ENCODE assay signal across 12 mouse cellular contexts in genomic region chr15:102955833-102956640, GRCm38 (mm10). TPM values are rescaled to one million over a fixed set of nuclear protein-coding genes. Genes with fewer than 3 reads are reported as not detected.
DNase-seq lines count a peak whose midpoint lies in the region; ATAC-seq and TF ChIP-seq lines count a peak whose summit lies in the region.
"Had no signal": no experiment of that assay in that cellular context is flagged by ENCODE, and none has a peak within 500 bp of the region (broad histone marks: within the 10 kb centered on the region; RNA-seq: fewer than 3 reads in every experiment).

No protein-coding gene starts in this region.

- peaks cover 97% of the 10 kb centered on the region for H3K27me3 ChIP-seq in heart, embryonic 12.5 days (replicated peaks)
- peaks cover 95% of the 10 kb centered on the region for H3K27me3 ChIP-seq in stomach, embryonic 15.5 days (replicated peaks)
- peaks cover 48% of the 10 kb centered on the region for H3K27me3 ChIP-seq in stomach, postnatal 0 days (ENCODE audit: control insufficient read depth, insufficient read depth, low read length)
- peaks cover 87% of the 10 kb centered on the region for H3K27me3 ChIP-seq in limb, embryonic 12.5 days

- no peak for DNase-seq in heart, adult 9 months (ENCODE audit: low spot score in 2 of 2)
- no peak for DNase-seq in stomach, postnatal 0 days (ENCODE audit: low spot score)
- DNase-seq in thymus, adult 18-20 months, result no peak
- no peak for DNase-seq in lung, postnatal 10 days
- no peak for DNase-seq in liver
- DNase-seq: cerebellum, postnatal 14 days; liver, postnatal 0 days had no signal

- ATAC-seq in heart, embryonic 12.5 days (ENCODE audit: insufficient number of reproducible peaks, low FRiP score), result no peak
- ATAC-seq in stomach, embryonic 15.5 days (ENCODE audit: insufficient read depth, low FRiP score, low read depth), result no peak
- ATAC-seq in stomach, postnatal 0 days (ENCODE audit: low FRiP score, low TSS enrichment), result no peak
- ATAC-seq in limb, embryonic 12.5 days (ENCODE audit: insufficient number of reproducible peaks, insufficient read depth, low FRiP score, low TSS enrichment, low read depth), result no peak
- ATAC-seq: CD4-positive, CD25-positive, alpha-beta regulatory T cell, adult 4 months; liver, postnatal 0 days had no signal

- no peak for TF ChIP-seq CTCF in stomach, postnatal 0 days (IDR thresholded peaks at IDR 0.05; ENCODE audit: low read depth)

- TF ChIP-seq EP300 in stomach, postnatal 0 days (optimal IDR thresholded peaks at IDR 0.05), result no peak

- no peak overlapping the region for H3K27ac ChIP-seq in heart, embryonic 12.5 days (ENCODE audit: poor library complexity, severe bottlenecking)
- H3K27ac ChIP-seq in stomach, embryonic 15.5 days, result no peak overlapping the region
- no peak overlapping the region for H3K27ac ChIP-seq in stomach, postnatal 0 days (replicated peaks)
- H3K27ac ChIP-seq in limb, embryonic 12.5 days, result peak overlapping the region; percentile 89

- H3K9ac ChIP-seq in heart, embryonic 12.5 days, result no peak overlapping the region
- H3K9ac ChIP-seq in stomach, embryonic 15.5 days, result no peak overlapping the region
- no peak overlapping the region for H3K9ac ChIP-seq in stomach, postnatal 0 days (ENCODE audit: low read length)
- H3K9ac ChIP-seq in limb, embryonic 12.5 days (replicated peaks), result peak overlapping the region; percentile 81
- H3K9ac ChIP-seq: liver, postnatal 0 days had no signal

- H3K36me3 ChIP-seq in heart, embryonic 12.5 days, result no peaks in the 10 kb centered on the region
- H3K36me3 ChIP-seq in stomach, embryonic 15.5 days, result no peaks in the 10 kb centered on the region
- H3K36me3 ChIP-seq in stomach, postnatal 0 days (ENCODE audit: control insufficient read depth, insufficient read depth, low read length), result no peaks in the 10 kb centered on the region
- H3K36me3 ChIP-seq in limb, embryonic 12.5 days, result no peaks in the 10 kb centered on the region

- no peak overlapping the region for H3K4me3 ChIP-seq in heart, embryonic 12.5 days
- 0 out of 2 replicates have a peak overlapping the region, but pooled peaks have one; percentile 8 for H3K4me3 ChIP-seq in stomach, embryonic 15.5 days (replicated peaks)
- H3K4me3 ChIP-seq in stomach, postnatal 0 days (ENCODE audit: low read depth, low read length), result no peak overlapping the region
- peak overlapping the region; percentile 55 for H3K4me3 ChIP-seq in limb, embryonic 12.5 days (replicated peaks)

- peaks cover 11% of the 10 kb centered on the region for H3K4me1 ChIP-seq in heart, embryonic 12.5 days (replicated peaks)
- H3K4me1 ChIP-seq in stomach, embryonic 15.5 days, result no peaks in the 10 kb centered on the region
- H3K4me1 ChIP-seq in stomach, postnatal 0 days (replicated peaks; ENCODE audit: control insufficient read depth, insufficient read depth), result no peaks in the 10 kb centered on the region
- peaks cover 71% of the 10 kb centered on the region for H3K4me1 ChIP-seq in limb, embryonic 12.5 days (replicated peaks)

- WGBS in heart, embryonic 12.5 days, result 2% methylated on average over 40 of the region's 40 CpGs
- 2% methylated on average over 40 of the region's 40 CpGs for WGBS in stomach, embryonic 15.5 days
- WGBS in stomach, postnatal 0 days, result 3% methylated on average over 35 of the region's 40 CpGs
- 1% methylated on average over 40 of the region's 40 CpGs for WGBS in limb, embryonic 12.5 days

- no peaks in the 10 kb centered on the region for H3K9me3 ChIP-seq in heart, embryonic 12.5 days (replicated peaks)
- H3K9me3 ChIP-seq in stomach, embryonic 15.5 days, result no peaks in the 10 kb centered on the region
- H3K9me3 ChIP-seq in stomach, postnatal 0 days (ENCODE audit: control insufficient read depth, low read length), result no peaks in the 10 kb centered on the region
- H3K9me3 ChIP-seq in limb, embryonic 12.5 days, result no peaks in the 10 kb centered on the region

- peak overlapping the region; percentile 13; the same call in 1 of the 2 replicates for H3K4me2 ChIP-seq in heart, embryonic 12.5 days
- H3K4me2 ChIP-seq in stomach, embryonic 15.5 days, result no peak overlapping the region
- no peak overlapping the region for H3K4me2 ChIP-seq in stomach, postnatal 0 days (replicated peaks; ENCODE audit: low read depth)
- peak overlapping the region; percentile 60 for H3K4me2 ChIP-seq in limb, embryonic 12.5 days

RNA-seq across cellular contexts. Expression of gene Hoxc11, which starts 1.8 kb away (rescaled TPM):
- not detected in 2 replicates for polyA plus RNA-seq in heart, embryonic 12.5 days (2016; fragmentation: Nextera tagmentation; extraction: Ambion mirVana)
- polyA plus RNA-seq in stomach, embryonic 15.5 days (2015; fragmentation: Nextera tagmentation; extraction: Ambion mirVana), result 0.14 TPM in 1 of 2 replicates, not detected in the other
- not detected in 2 replicates for polyA plus RNA-seq in stomach, postnatal 0 days (2015; fragmentation: Nextera tagmentation; extraction: Ambion mirVana)
- polyA plus RNA-seq in limb, embryonic 12.5 days (2016; fragmentation: Nextera tagmentation; extraction: Ambion mirVana), result 3.5 and 5.2 TPM in 2 replicates
- polyA plus RNA-seq: CD4-positive, CD25-positive, alpha-beta regulatory T cell, adult 4 months; heart, postnatal 0 days; liver, postnatal 0 days had no signal

RNA-seq across cellular contexts. Expression of gene Hoxc10, which starts 10.6 kb away (rescaled TPM):
- not detected in 2 replicates for polyA plus RNA-seq in heart, embryonic 12.5 days (2016; fragmentation: Nextera tagmentation; extraction: Ambion mirVana)
- 0.10 and 0.31 TPM in 2 replicates for polyA plus RNA-seq in stomach, embryonic 15.5 days (2015; fragmentation: Nextera tagmentation; extraction: Ambion mirVana)
- not detected in 2 replicates for polyA plus RNA-seq in stomach, postnatal 0 days (2015; fragmentation: Nextera tagmentation; extraction: Ambion mirVana)
- polyA plus RNA-seq in limb, embryonic 12.5 days (2016; fragmentation: Nextera tagmentation; extraction: Ambion mirVana), result 20.7 and 21.2 TPM in 2 replicates
- polyA plus RNA-seq: CD4-positive, CD25-positive, alpha-beta regulatory T cell, adult 4 months; heart, postnatal 0 days; liver, postnatal 0 days had no signal

RNA-seq across cellular contexts. Expression of gene Hoxc5, which starts 11.2 kb away (rescaled TPM):
- polyA plus RNA-seq in heart, embryonic 12.5 days (2016; fragmentation: Nextera tagmentation; extraction: Ambion mirVana), result 0.38 and 0.39 TPM in 2 replicates
- 13.6 and 16.2 TPM in 2 replicates for polyA plus RNA-seq in stomach, embryonic 15.5 days (2015; fragmentation: Nextera tagmentation; extraction: Ambion mirVana)
- 18.0 and 18.2 TPM in 2 replicates for polyA plus RNA-seq in stomach, postnatal 0 days (2015; fragmentation: Nextera tagmentation; extraction: Ambion mirVana)
- 6.3 and 12.2 TPM in 2 replicates for polyA plus RNA-seq in limb, embryonic 12.5 days (2016; fragmentation: Nextera tagmentation; extraction: Ambion mirVana)
- polyA plus RNA-seq: CD4-positive, CD25-positive, alpha-beta regulatory T cell, adult 4 months; heart, postnatal 0 days; liver, postnatal 0 days had no signal

RNA-seq across cellular contexts. Expression of gene Hoxc12, which starts 19.5 kb away (rescaled TPM):
- not detected in 2 replicates for polyA plus RNA-seq in heart, embryonic 12.5 days (2016; fragmentation: Nextera tagmentation; extraction: Ambion mirVana)
- polyA plus RNA-seq in stomach, embryonic 15.5 days (2015; fragmentation: Nextera tagmentation; extraction: Ambion mirVana), result not detected in 2 replicates
- polyA plus RNA-seq in stomach, postnatal 0 days (2015; fragmentation: Nextera tagmentation; extraction: Ambion mirVana), result not detected in 2 replicates
- 2.0 and 2.8 TPM in 2 replicates for polyA plus RNA-seq in limb, embryonic 12.5 days (2016; fragmentation: Nextera tagmentation; extraction: Ambion mirVana)
- polyA plus RNA-seq: CD4-positive, CD25-positive, alpha-beta regulatory T cell, adult 4 months; heart, postnatal 0 days; liver, postnatal 0 days had no signal

RNA-seq across cellular contexts. Expression of gene Hoxc9, which starts 20.2 kb away (rescaled TPM):
- not detected in 2 replicates for polyA plus RNA-seq in heart, embryonic 12.5 days (2016; fragmentation: Nextera tagmentation; extraction: Ambion mirVana)
- polyA plus RNA-seq in stomach, embryonic 15.5 days (2015; fragmentation: Nextera tagmentation; extraction: Ambion mirVana), result 0.06 TPM in 1 of 2 replicates, not detected in the other
- not detected in 2 replicates for polyA plus RNA-seq in stomach, postnatal 0 days (2015; fragmentation: Nextera tagmentation; extraction: Ambion mirVana)
- 3.6 TPM in 2 replicates for polyA plus RNA-seq in limb, embryonic 12.5 days (2016; fragmentation: Nextera tagmentation; extraction: Ambion mirVana)
- polyA plus RNA-seq: CD4-positive, CD25-positive, alpha-beta regulatory T cell, adult 4 months; heart, postnatal 0 days; liver, postnatal 0 days had no signal

Comparison
In these comparisons a context has a peak if more than half of its experiments do, and no peak if none do; other contexts are left out.
1. H3K4me3 ChIP-seq: peak in stomach, embryonic 15.5 days (single experiment) and limb, embryonic 12.5 days (single experiment); none in heart, embryonic 12.5 days (single experiment) and stomach, postnatal 0 days (single experiment).
2. H3K4me2 ChIP-seq: peak in heart, embryonic 12.5 days (single experiment) and limb, embryonic 12.5 days (single experiment); none in stomach, embryonic 15.5 days (single experiment) and stomach, postnatal 0 days (single experiment).
3. RNA of gene Hoxc10, which starts 10.6 kb away (polyA plus RNA-seq): 20.7 to 21.2 TPM in limb, embryonic 12.5 days; 0.10 to 0.31 TPM in stomach, embryonic 15.5 days, not detected in heart, embryonic 12.5 days and not detected in stomach, postnatal 0 days; every median in the first group is over 10 times any median in the second.